ENCODE assay signal across 12 mouse cellular contexts in the genomic region with DNA sequence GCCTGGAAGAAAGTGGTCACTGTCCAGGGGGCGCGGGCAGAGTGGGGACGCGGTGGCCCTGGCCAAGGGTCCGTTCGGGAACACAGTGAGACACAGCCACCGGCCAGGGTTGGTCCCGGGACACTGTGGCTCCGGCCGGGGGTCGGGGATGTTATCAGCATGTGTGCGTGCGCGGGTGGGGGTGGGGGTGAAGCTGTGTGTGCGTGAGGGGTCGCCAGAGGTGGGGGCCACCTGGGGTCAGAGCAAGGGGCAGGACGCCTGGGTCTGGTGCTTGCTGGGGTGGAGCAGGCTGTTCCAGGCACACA. TPM values are rescaled to one million over a fixed set of nuclear protein-coding genes. Genes with fewer than 3 reads are reported as not detected.
DNase-seq lines count a peak whose midpoint lies in the region; ATAC-seq and TF ChIP-seq lines count a peak whose summit lies in the region.
"Had no signal": no experiment of that assay in that cellular context is flagged by ENCODE, and none has a peak within 500 bp of the region (broad histone marks: within the 10 kb centered on the region; RNA-seq: fewer than 3 reads in every experiment).

No protein-coding gene starts in this region.

- 2% methylated on average over 17 of the region's 17 CpGs for WGBS in liver, embryonic 11.5 days
- 1% methylated on average over 17 of the region's 17 CpGs for WGBS in forebrain, embryonic 13.5 days
- WGBS in limb, embryonic 12.5 days, result 2% methylated on average over 17 of the region's 17 CpGs
- under 1% methylated on average over 16 of the region's 17 CpGs for WGBS in neural tube, embryonic 14.5 days
- WGBS in cerebellum, adult 2 months, result 4% methylated on average over 17 of the region's 17 CpGs

- peak overlapping the region; percentile 50 for H3K4me2 ChIP-seq in liver, embryonic 11.5 days
- peak overlapping the region; percentile 62 for H3K4me2 ChIP-seq in forebrain, embryonic 13.5 days
- H3K4me2 ChIP-seq in limb, embryonic 12.5 days, result peak overlapping the region; percentile 71
- H3K4me2 ChIP-seq in neural tube, embryonic 14.5 days (ENCODE audit: low read depth, low read length), result peak overlapping the region; percentile 33

- no peak for DNase-seq in liver, embryonic 11.5 days (ENCODE audit: low spot score)
- no peak for DNase-seq in liver
- DNase-seq in cerebellum, adult 11 months, result no peak
- DNase-seq in cerebellum, adult 2 months, result no peak
- no peak for DNase-seq in thymus, postnatal 10 days (ENCODE audit: low spot score in 2 of 2)
- DNase-seq: kidney, postnatal 25 days had no signal

- H3K9ac ChIP-seq in liver, embryonic 11.5 days (ENCODE audit: low read depth, low read length), result peak overlapping the region; percentile 63
- H3K9ac ChIP-seq in forebrain, embryonic 13.5 days, result peak overlapping the region; percentile 52
- H3K9ac ChIP-seq in limb, embryonic 12.5 days (replicated peaks), result peak overlapping the region; percentile 61
- no peak overlapping the region; the same call in 1 of the 2 replicates for H3K9ac ChIP-seq in neural tube, embryonic 14.5 days (replicated peaks; ENCODE audit: low read depth, low read length)

- no peak for ATAC-seq in liver, embryonic 11.5 days (replicated peaks; ENCODE audit: low FRiP score)
- no peak for ATAC-seq in forebrain, embryonic 13.5 days
- no peak for ATAC-seq in limb, embryonic 12.5 days (ENCODE audit: insufficient number of reproducible peaks, insufficient read depth, low FRiP score, low TSS enrichment, low read depth)
- ATAC-seq in neural tube, embryonic 14.5 days (ENCODE audit: low read depth), result no peak

- H3K4me3 ChIP-seq in liver, embryonic 11.5 days (ENCODE audit: low read depth, low read length), result peak overlapping the region; percentile 45
- H3K4me3 ChIP-seq in forebrain, embryonic 13.5 days, result peak overlapping the region; percentile 21
- H3K4me3 ChIP-seq in limb, embryonic 12.5 days (replicated peaks), result peak overlapping the region; percentile 38
- H3K4me3 ChIP-seq in neural tube, embryonic 14.5 days (ENCODE audit: low read depth, low read length), result no peak overlapping the region
- H3K4me3 ChIP-seq in cerebellum, adult 2 months (replicated peaks; ENCODE audit: insufficient read depth, low read depth, low read length), result no peak overlapping the region
- H3K4me3 ChIP-seq: megakaryocyte, embryonic 14.5 days had no signal

- no peaks in the 10 kb centered on the region for H3K4me1 ChIP-seq in liver, embryonic 11.5 days (replicated peaks; ENCODE audit: control insufficient read depth, insufficient read depth, low read length)
- peaks cover 13% of the 10 kb centered on the region for H3K4me1 ChIP-seq in forebrain, embryonic 13.5 days
- H3K4me1 ChIP-seq in limb, embryonic 12.5 days (replicated peaks), result peaks cover 16% of the 10 kb centered on the region
- no peaks in the 10 kb centered on the region for H3K4me1 ChIP-seq in neural tube, embryonic 14.5 days (ENCODE audit: control insufficient read depth, insufficient read depth, low read length)
- H3K4me1 ChIP-seq in cerebellum, adult 2 months (ENCODE audit: control insufficient read depth, insufficient read depth, low read length), result no peaks in the 10 kb centered on the region
- H3K4me1 ChIP-seq: megakaryocyte, embryonic 14.5 days had no signal

- H3K36me3 ChIP-seq in liver, embryonic 11.5 days (ENCODE audit: control insufficient read depth, insufficient read depth, low read length), result no peaks in the 10 kb centered on the region
- H3K36me3 ChIP-seq in forebrain, embryonic 13.5 days (ENCODE audit: poor library complexity, severe bottlenecking), result no peaks in the 10 kb centered on the region
- no peaks in the 10 kb centered on the region for H3K36me3 ChIP-seq in limb, embryonic 12.5 days
- no peaks in the 10 kb centered on the region for H3K36me3 ChIP-seq in neural tube, embryonic 14.5 days (ENCODE audit: control insufficient read depth, insufficient read depth, low read length)

- no peak for TF ChIP-seq POLR2A in cerebellum, adult 2 months (IDR thresholded peaks at IDR 0.05; ENCODE audit: borderline replicate concordance, insufficient read depth, low read length)

- H3K27me3 ChIP-seq in liver, embryonic 11.5 days (replicated peaks; ENCODE audit: control insufficient read depth, insufficient read depth, low read length), result peaks cover 28% of the 10 kb centered on the region
- H3K27me3 ChIP-seq in forebrain, embryonic 13.5 days, result peaks cover 17% of the 10 kb centered on the region
- H3K27me3 ChIP-seq in limb, embryonic 12.5 days, result peaks cover 19% of the 10 kb centered on the region
- H3K27me3 ChIP-seq in neural tube, embryonic 14.5 days (ENCODE audit: control insufficient read depth, insufficient read depth, low read length), result no peaks in the 10 kb centered on the region
- no peaks in the 10 kb centered on the region; the same call in 1 of the 2 replicates for H3K27me3 ChIP-seq in cerebellum, adult 2 months (ENCODE audit: control insufficient read depth, insufficient read depth, low read length)

- no peaks in the 10 kb centered on the region for H3K9me3 ChIP-seq in liver, embryonic 11.5 days (ENCODE audit: control insufficient read depth, low read length)
- no peaks in the 10 kb centered on the region for H3K9me3 ChIP-seq in forebrain, embryonic 13.5 days (replicated peaks)
- no peaks in the 10 kb centered on the region for H3K9me3 ChIP-seq in limb, embryonic 12.5 days
- no peaks in the 10 kb centered on the region for H3K9me3 ChIP-seq in neural tube, embryonic 14.5 days (ENCODE audit: control insufficient read depth, low read length)

- TF ChIP-seq CTCF in cerebellum, adult 2 months (IDR thresholded peaks at IDR 0.05; ENCODE audit: borderline replicate concordance, insufficient read depth, low read depth, low read length), result no peak

- H3K27ac ChIP-seq in liver, embryonic 11.5 days (ENCODE audit: low read depth, low read length), result no peak overlapping the region
- no peak overlapping the region for H3K27ac ChIP-seq in forebrain, embryonic 13.5 days
- H3K27ac ChIP-seq in limb, embryonic 12.5 days, result no peak overlapping the region
- H3K27ac ChIP-seq in neural tube, embryonic 14.5 days (ENCODE audit: low read depth, low read length), result no peak overlapping the region
- no peak overlapping the region for H3K27ac ChIP-seq in cerebellum, adult 2 months (ENCODE audit: insufficient read depth, low read length)

RNA-seq across cellular contexts. Expression of a gene that starts 8.9 kb away (rescaled TPM):
- 0.39 and 0.49 TPM in 2 replicates for polyA plus RNA-seq in liver, embryonic 11.5 days (2014; fragmentation: Nextera tagmentation; extraction: Ambion mirVana)
- polyA plus RNA-seq in forebrain, embryonic 13.5 days (2015; fragmentation: Nextera tagmentation; extraction: Ambion mirVana), result 0.08 and 0.12 TPM in 2 replicates
- polyA plus RNA-seq in limb, embryonic 12.5 days (2016; fragmentation: Nextera tagmentation; extraction: Ambion mirVana), result 0.04 and 0.08 TPM in 2 replicates
- polyA plus RNA-seq in neural tube, embryonic 14.5 days (2014; fragmentation: Nextera tagmentation; extraction: Ambion mirVana), result 0.08 TPM in 2 replicates
- 0.21 and 0.31 TPM in 2 replicates for polyA plus RNA-seq in cerebellum, adult 2 months (2012; rRNA removed)

RNA-seq across cellular contexts. Expression of a gene that starts 16.5 kb away (rescaled TPM):
- polyA plus RNA-seq in liver, embryonic 11.5 days (2014; fragmentation: Nextera tagmentation; extraction: Ambion mirVana), result 61.4 and 70.6 TPM in 2 replicates
- 75.6 and 82.9 TPM in 2 replicates for polyA plus RNA-seq in forebrain, embryonic 13.5 days (2015; fragmentation: Nextera tagmentation; extraction: Ambion mirVana)
- polyA plus RNA-seq in limb, embryonic 12.5 days (2016; fragmentation: Nextera tagmentation; extraction: Ambion mirVana), result 48.0 and 52.7 TPM in 2 replicates
- 82.9 and 98.3 TPM in 2 replicates for polyA plus RNA-seq in neural tube, embryonic 14.5 days (2014; fragmentation: Nextera tagmentation; extraction: Ambion mirVana)
- polyA plus RNA-seq in cerebellum, adult 2 months (2012; rRNA removed), result 54.8 and 55.3 TPM in 2 replicates

RNA-seq across cellular contexts. Expression of a gene that starts 32.5 kb away (rescaled TPM):
- polyA plus RNA-seq in liver, embryonic 11.5 days (2014; fragmentation: Nextera tagmentation; extraction: Ambion mirVana), result 7.0 and 9.0 TPM in 2 replicates
- polyA plus RNA-seq in forebrain, embryonic 13.5 days (2015; fragmentation: Nextera tagmentation; extraction: Ambion mirVana), result 16.1 and 17.5 TPM in 2 replicates
- polyA plus RNA-seq in limb, embryonic 12.5 days (2016; fragmentation: Nextera tagmentation; extraction: Ambion mirVana), result 17.0 and 17.7 TPM in 2 replicates
- polyA plus RNA-seq in neural tube, embryonic 14.5 days (2014; fragmentation: Nextera tagmentation; extraction: Ambion mirVana), result 16.3 and 21.2 TPM in 2 replicates
- polyA plus RNA-seq in cerebellum, adult 2 months (2012; rRNA removed), result 59.8 and 61.2 TPM in 2 replicates

RNA-seq across cellular contexts. Expression of a gene that starts 47.2 kb away (rescaled TPM):
- 4.6 and 7.8 TPM in 2 replicates for polyA plus RNA-seq in liver, embryonic 11.5 days (2014; fragmentation: Nextera tagmentation; extraction: Ambion mirVana)
- polyA plus RNA-seq in forebrain, embryonic 13.5 days (2015; fragmentation: Nextera tagmentation; extraction: Ambion mirVana), result 0.35 TPM in 1 of 2 replicates, not detected in the other
- 0.71 TPM in 1 of 2 replicates, not detected in the other for polyA plus RNA-seq in limb, embryonic 12.5 days (2016; fragmentation: Nextera tagmentation; extraction: Ambion mirVana)
- polyA plus RNA-seq in neural tube, embryonic 14.5 days (2014; fragmentation: Nextera tagmentation; extraction: Ambion mirVana), result not detected in 2 replicates
- not detected in 2 replicates for polyA plus RNA-seq in cerebellum, adult 2 months (2012; rRNA removed)
- polyA plus RNA-seq: brain, embryonic 14.5 days; spleen, adult 2 months had no signal

RNA-seq across cellular contexts. Expression of a gene that starts 47.5 kb away (rescaled TPM):
- 306 and 319 TPM in 2 replicates for polyA plus RNA-seq in liver, embryonic 11.5 days (2014; fragmentation: Nextera tagmentation; extraction: Ambion mirVana)
- 483 and 508 TPM in 2 replicates for polyA plus RNA-seq in forebrain, embryonic 13.5 days (2015; fragmentation: Nextera tagmentation; extraction: Ambion mirVana)
- 337 and 349 TPM in 2 replicates for polyA plus RNA-seq in limb, embryonic 12.5 days (2016; fragmentation: Nextera tagmentation; extraction: Ambion mirVana)
- polyA plus RNA-seq in neural tube, embryonic 14.5 days (2014; fragmentation: Nextera tagmentation; extraction: Ambion mirVana), result 553 and 557 TPM in 2 replicates
- polyA plus RNA-seq in cerebellum, adult 2 months (2012; rRNA removed), result 410 and 442 TPM in 2 replicates

Comparison
In these comparisons a context has a peak if more than half of its experiments do, and no peak if none do; other contexts are left out.
1. H3K4me3 ChIP-seq: peak in liver, embryonic 11.5 days (single experiment), forebrain, embryonic 13.5 days (single experiment) and limb, embryonic 12.5 days (single experiment); none in neural tube, embryonic 14.5 days (single experiment) and cerebellum, adult 2 months (single experiment).
2. Peak in every context shown above with its lines, with median percentiles within 50 percentile points of each other: H3K4me2 ChIP-seq.